Mouse (Mus musculus) limb, embryonic 15.5 days (tissue): Measurements from ENCODE around the gene Mroh2b. TPM values are rescaled to one million over a fixed set of nuclear protein-coding genes. Genes with fewer than 3 reads are reported as not detected.

Source experiments
- ATAC-seq: fragments of 200-750 bp; cut with Nextera tagmentation; 2 replicates; pipeline ENCODE4 v1.8.0; 2017; ENCODE audit warnings: low read depth, moderate TSS enrichment; ENCODE audit not compliant: insufficient number of reproducible peaks, low FRiP score, low TSS enrichment
- H3K27ac ChIP-seq: fragments of 300-500 bp; sonication (generic); 2 replicates; pipeline ENCODE4 v1.5.1; 2015; ENCODE audit warnings: moderate library complexity, mild to moderate bottlenecking, inconsistent platforms
- H3K27me3 ChIP-seq: fragments of 300-500 bp; sonication (generic); 2 replicates; pipeline ENCODE4 v1.6.1; 2015; ENCODE audit warnings: inconsistent platforms
- H3K36me3 ChIP-seq: fragments of 300-500 bp; sonication (generic); 2 replicates; pipeline ENCODE4 v1.6.1; 2015; ENCODE audit warnings: inconsistent platforms
- H3K4me1 ChIP-seq: fragments of 300-500 bp; sonication (generic); 2 replicates; pipeline ENCODE4 v1.6.1; 2015; ENCODE audit warnings: inconsistent platforms
- H3K4me2 ChIP-seq: fragments of 300-500 bp; sonication (generic); 2 replicates; pipeline ENCODE4 v1.6.1; 2015; ENCODE audit warnings: mild to moderate bottlenecking, inconsistent platforms
- H3K4me3 ChIP-seq: fragments of 300-500 bp; sonication (generic); 2 replicates; pipeline ENCODE4 v1.5.1; 2015; ENCODE audit warnings: mild to moderate bottlenecking, inconsistent platforms
- H3K9ac ChIP-seq: fragments of 300-500 bp; sonication (generic); 2 replicates; pipeline ENCODE4 v1.6.1; 2015; ENCODE audit warnings: inconsistent platforms
- H3K9me3 ChIP-seq: fragments of 300-500 bp; sonication (generic); 2 replicates; pipeline ENCODE4 v1.6.1; 2016; ENCODE audit warnings: inconsistent platforms
- WGBS: fragments of 180-500 bp; shearing (Covaris S2); methylation state at CpG from one replicate; pipeline ENCODE4 v1.1.7; 2015; 5-methylcytosine and 5-hydroxymethylcytosine counted together
- polyA plus RNA-seq: library from polyadenylated mRNA; unstranded; fragments of >200 nt; fragmentation: Nextera tagmentation; extraction: Ambion mirVana; gene quantifications from 2 replicates; pipeline ENCODE4 v1.2.1, GENCODE M21; 2015

Gene Mroh2b
- polyA plus RNA-seq = not detected in 2 replicates

DNA sequence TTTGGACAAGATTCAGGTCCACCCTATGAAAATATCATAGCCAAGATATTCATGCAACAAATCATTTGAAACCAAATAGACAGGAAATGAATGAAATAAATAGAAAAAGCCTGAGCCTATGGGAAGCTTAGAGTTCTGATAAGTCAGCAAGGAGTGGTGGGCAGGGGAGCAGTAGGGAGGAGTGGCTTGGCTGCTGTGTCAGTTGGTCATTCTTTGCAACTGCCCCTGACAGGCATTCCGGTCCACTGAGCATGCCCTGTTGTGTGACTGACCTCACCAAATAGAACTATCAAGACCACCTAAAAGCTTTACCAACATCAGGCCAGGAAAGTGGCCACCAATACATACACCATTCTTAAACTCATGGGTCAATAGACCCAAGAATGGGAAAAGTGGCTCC is at the start of gene Mroh2b:
Mroh2b (plus strand) TSS at position 301 of the 400 bp plus-strand sequence.
- H3K4me1 ChIP-seq = no peaks in the 10 kb centered on the region
- no peak for ATAC-seq
- H3K36me3 ChIP-seq = no peaks in the 10 kb centered on the region
- H3K27ac ChIP-seq = no peak within 1 kb of the TSS
- no peak within 1 kb of the TSS for H3K4me2 ChIP-seq
- H3K27me3 ChIP-seq = no peaks in the 10 kb centered on the region
- WGBS = 84% methylated on average over 1 of the region's 1 CpGs
- no peak within 1 kb of the TSS for H3K9ac ChIP-seq
- no peak within 1 kb of the TSS for H3K4me3 ChIP-seq
- H3K9me3 ChIP-seq = no peaks in the 10 kb centered on the region

DNA sequence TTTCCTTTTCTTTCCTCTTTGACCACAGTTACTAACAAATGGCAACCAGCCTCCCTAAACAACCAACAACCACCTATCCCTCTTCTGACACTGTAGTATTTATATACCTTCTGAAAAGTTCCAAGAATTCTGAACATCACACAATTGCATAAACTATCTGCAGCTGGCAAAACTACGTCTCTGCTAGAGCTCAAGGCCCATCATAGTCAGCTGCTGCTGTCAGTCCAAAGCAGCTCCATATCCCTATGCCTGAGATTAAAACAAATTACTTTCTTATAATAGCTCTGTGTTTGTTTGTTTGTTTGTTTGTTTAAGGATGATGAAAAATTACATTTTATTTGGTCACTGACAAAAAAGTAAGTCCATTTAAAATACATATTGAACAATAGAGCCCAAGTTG is 48.5 kb upstream of the Mroh2b start:
- Histone ChIP-seq H3K4me2 (no peak overlapping the region), H3K27ac (no peak overlapping the region), H3K4me1 (no peaks in the 10 kb centered on the region), H3K27me3 (no peaks in the 10 kb centered on the region), H3K9ac (no peak overlapping the region), H3K9me3 (no peaks in the 10 kb centered on the region), H3K4me3 (no peak overlapping the region), H3K36me3 (no peaks in the 10 kb centered on the region)
- no peak for ATAC-seq
- WGBS = 80% methylated on average over 1 of the region's 1 CpGs

DNA sequence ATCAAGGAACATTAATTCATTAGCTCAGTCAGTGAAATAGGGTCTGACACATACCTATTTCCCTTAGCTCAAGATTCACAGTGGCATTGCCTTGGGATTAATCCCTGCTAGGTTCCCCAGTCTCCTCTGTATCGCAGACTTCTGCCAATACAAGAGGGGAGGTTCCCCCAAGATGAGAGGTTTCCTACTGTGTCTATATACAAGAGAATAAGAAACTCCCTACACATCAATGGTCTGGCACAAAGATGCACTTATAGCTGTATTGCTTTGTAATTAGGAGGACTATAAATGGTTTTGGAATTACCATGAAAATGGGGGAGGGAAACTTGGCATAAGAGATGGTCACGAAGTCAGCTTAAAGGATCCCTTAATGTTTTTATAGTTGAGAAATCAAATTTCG is 3.6 kb upstream of the Mroh2b start:
- WGBS = 59% methylated on average over 3 of the region's 3 CpGs
- Histone ChIP-seq H3K36me3 (no peaks in the 10 kb centered on the region), H3K4me1 (no peaks in the 10 kb centered on the region), H3K4me2 (no peak overlapping the region), H3K4me3 (no peak overlapping the region), H3K9me3 (no peaks in the 10 kb centered on the region), H3K27me3 (no peaks in the 10 kb centered on the region), H3K27ac (no peak overlapping the region), H3K9ac (no peak overlapping the region)
- ATAC-seq = no peak

DNA sequence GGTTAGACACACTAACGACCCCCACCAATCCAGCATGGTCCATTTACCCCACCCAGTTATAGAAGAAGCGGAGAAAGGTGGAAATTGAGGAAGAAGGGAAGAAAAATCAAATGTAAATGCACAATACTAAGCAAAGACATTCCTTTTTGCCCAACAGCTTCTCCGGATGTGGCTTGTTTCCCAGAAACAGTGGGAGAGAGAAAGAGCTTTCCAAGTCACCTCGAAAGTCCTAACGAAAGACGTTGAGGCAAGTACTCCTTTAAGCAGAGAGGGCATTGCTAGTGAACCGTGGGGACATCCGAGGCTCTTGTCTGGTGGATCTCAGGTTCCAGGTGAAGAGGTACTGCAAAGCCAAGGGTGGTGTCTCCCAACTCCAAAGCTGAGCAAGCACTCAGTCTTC is 36.2 kb downstream of the Mroh2b start:
- no peaks in the 10 kb centered on the region for H3K36me3 ChIP-seq
- H3K9me3 ChIP-seq = no peaks in the 10 kb centered on the region
- H3K27ac ChIP-seq = no peak overlapping the region
- H3K4me3 ChIP-seq = no peak overlapping the region
- ATAC-seq = no peak
- H3K27me3 ChIP-seq = no peaks in the 10 kb centered on the region
- no peak overlapping the region for H3K4me2 ChIP-seq
- H3K4me1 ChIP-seq = 0 out of 2 replicates have a peak, but pooled peaks cover 2% of the 10 kb centered on the region
- WGBS = 85% methylated on average over 8 of the region's 8 CpGs
- no peak overlapping the region for H3K9ac ChIP-seq

DNA sequence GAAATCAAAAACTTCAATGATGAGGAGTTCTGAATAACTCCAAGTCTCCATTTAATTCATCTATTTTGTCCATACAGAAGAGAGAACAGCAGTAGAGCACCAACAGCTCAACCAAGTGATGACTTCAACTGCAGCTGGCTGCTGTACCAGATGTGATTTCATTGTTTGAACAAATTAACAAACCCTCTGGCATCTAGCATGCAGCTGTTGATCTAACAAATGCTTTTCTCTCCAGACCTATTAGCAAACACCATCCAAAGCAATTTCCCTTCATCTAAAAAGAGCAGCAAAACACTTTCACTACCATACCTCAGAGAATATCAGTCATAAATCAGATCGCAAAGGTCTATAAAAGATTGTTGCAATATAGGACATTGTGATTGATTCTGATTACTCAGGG is 74.8 kb downstream of the Mroh2b start:
- Histone ChIP-seq H3K27me3 (no peaks in the 10 kb centered on the region), H3K4me1 (no peaks in the 10 kb centered on the region), H3K9me3 (no peaks in the 10 kb centered on the region), H3K4me3 (no peak overlapping the region), H3K36me3 (no peaks in the 10 kb centered on the region), H3K9ac (no peak overlapping the region), H3K27ac (no peak overlapping the region), H3K4me2 (no peak overlapping the region)
- WGBS = 87% methylated on average over 1 of the region's 1 CpGs
- no peak for ATAC-seq

DNA sequence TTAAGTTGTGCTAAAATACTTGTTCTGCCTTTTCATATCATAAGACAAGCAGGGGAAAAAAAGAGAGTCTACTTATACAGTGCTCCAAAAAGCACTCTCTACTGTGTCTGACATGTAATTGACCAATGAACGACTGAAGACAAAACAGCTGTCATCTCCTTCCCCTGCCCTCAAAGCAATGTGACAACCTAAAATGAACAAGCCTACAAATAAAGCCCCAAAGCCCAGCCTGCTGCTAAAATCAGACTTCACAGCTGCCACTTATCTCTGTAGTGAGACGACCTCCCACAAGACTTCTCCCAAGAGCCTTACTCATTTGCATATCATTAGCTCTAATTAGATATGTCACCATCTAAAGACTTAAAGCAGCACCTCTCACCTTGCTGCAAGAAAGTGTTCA is 104.4 kb downstream of the Mroh2b start:
- H3K27me3 ChIP-seq = no peaks in the 10 kb centered on the region
- H3K9ac ChIP-seq = no peak overlapping the region
- no peak for ATAC-seq
- no peaks in the 10 kb centered on the region for H3K9me3 ChIP-seq
- no peaks in the 10 kb centered on the region for H3K36me3 ChIP-seq
- no peak overlapping the region for H3K27ac ChIP-seq
- WGBS = 47% methylated on average over 2 of the region's 2 CpGs
- no peak overlapping the region for H3K4me2 ChIP-seq
- no peak overlapping the region for H3K4me3 ChIP-seq
- H3K4me1 ChIP-seq = no peaks in the 10 kb centered on the region

DNA sequence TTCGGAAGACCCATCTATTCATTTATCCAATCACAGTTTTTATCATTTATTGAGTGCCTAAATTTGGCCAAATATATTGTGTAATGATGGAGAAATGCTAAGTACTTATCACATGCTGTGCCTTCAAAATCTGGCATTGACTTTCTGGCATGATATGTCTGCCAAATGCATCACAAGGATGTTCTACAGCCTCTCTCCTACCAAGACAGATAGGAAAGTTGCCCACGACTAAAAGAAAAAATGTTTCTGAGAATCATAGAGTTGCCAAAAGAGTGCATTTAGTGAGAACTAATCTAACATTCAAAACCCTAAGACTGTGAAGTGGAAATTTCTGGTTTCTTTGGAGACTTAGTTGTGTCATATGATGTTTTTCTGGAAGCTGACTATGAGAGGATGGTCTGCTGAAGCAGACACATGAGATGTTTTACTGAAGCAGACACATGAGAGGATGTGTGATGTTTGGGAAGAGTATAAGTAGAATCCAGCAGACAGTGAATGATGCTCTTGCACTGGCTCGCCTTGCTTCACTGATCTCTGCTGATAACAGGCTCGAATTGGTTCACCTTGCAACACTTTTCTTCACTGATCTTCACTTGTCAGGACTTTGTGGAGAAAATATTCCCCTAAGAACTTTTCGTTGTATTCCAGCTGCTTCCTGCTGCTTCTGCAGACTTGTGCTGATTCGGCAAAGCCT is 105.1 kb downstream of the Mroh2b start:
- Histone ChIP-seq H3K36me3 (no peaks in the 10 kb centered on the region), H3K4me2 (no peak overlapping the region), H3K27ac (no peak overlapping the region), H3K27me3 (no peaks in the 10 kb centered on the region), H3K9ac (no peak overlapping the region), H3K9me3 (no peaks in the 10 kb centered on the region), H3K4me3 (no peak overlapping the region), H3K4me1 (no peaks in the 10 kb centered on the region)
- WGBS = 78% methylated on average over 6 of the region's 6 CpGs
- ATAC-seq = no peak

DNA sequence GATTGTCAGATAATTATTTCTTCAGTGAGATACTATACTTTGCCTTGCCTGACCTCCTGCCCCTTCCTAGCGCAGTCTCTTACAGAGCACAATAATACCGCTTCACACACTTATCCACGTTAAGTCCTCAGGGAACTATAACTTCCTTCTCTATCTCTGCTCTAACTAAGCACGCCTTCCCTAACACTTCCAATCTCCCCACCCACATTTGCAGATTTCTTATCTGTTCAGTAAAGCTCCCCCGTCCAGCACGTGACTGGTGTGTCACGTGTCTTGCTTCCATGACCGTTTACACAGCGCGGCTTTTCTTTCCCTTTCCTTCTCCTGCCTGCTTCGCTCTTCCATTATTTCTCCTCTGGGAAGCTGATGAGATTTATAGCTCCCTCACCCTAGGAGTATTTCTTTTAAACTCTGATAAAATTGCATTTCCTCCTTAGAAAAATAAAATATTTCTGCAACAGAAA is 111.1 kb downstream of the Mroh2b start:
- Histone ChIP-seq H3K4me2 (no peak overlapping the region), H3K36me3 (no peaks in the 10 kb centered on the region), H3K9ac (no peak overlapping the region), H3K4me1 (no peaks in the 10 kb centered on the region), H3K4me3 (no peak overlapping the region), H3K27me3 (no peaks in the 10 kb centered on the region), H3K27ac (no peak overlapping the region), H3K9me3 (no peaks in the 10 kb centered on the region)
- 75% methylated on average over 11 of the region's 11 CpGs for WGBS
- ATAC-seq = no peak

Other genes with a start within 250 kb of the Mroh2b start
- gene C6, start 171.6 kb upstream of the Mroh2b start, polyA plus RNA-seq = 1.4 and 2.3 TPM in 2 replicates
- gene C7, start 165.0 kb downstream of the Mroh2b start, polyA plus RNA-seq = 0.15 and 0.37 TPM in 2 replicates
- gene Card6, start 209.8 kb downstream of the Mroh2b start, polyA plus RNA-seq = 0.91 and 1.4 TPM in 2 replicates
- 448 and 621 TPM in 2 replicates for gene Rpl37, start 217.9 kb downstream of the Mroh2b start, polyA plus RNA-seq
- gene Prkaa1, start 245.1 kb downstream of the Mroh2b start, polyA plus RNA-seq = 15.4 and 16.1 TPM in 2 replicates